Mouse (Mus musculus): ENCODE results near the gene Trpv5. TPM values are rescaled to one million over a fixed set of nuclear protein-coding genes. Genes with fewer than 3 reads are reported as not detected.

Trpv5 gene
- not detected for total RNA-seq (2022)

DNA sequence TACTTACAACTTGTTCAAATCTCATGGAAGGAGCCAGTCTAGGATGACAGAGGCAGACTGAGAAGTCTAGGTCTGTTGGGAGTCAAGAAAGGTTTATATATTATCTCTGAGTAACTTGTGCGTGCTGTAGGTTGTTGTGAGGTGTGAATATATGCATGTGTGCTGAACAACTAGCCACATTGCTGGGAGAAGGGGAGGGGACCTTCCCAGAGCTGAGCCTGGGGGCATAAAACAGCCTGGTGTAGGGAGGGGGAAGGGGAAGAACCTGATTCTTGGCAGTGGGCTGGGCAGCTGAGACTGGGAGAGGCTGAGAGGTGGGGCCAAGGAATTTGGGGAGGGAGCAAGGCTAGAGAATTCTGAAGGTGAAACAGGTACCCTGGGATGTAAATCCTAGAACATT is at the start of gene Trpv5:
Gene Trpv5 (minus strand): TSS at position 101 of the 400 bp plus-strand sequence.
- DNase-seq (ENCODE audit: low spot score): no peak

DNA sequence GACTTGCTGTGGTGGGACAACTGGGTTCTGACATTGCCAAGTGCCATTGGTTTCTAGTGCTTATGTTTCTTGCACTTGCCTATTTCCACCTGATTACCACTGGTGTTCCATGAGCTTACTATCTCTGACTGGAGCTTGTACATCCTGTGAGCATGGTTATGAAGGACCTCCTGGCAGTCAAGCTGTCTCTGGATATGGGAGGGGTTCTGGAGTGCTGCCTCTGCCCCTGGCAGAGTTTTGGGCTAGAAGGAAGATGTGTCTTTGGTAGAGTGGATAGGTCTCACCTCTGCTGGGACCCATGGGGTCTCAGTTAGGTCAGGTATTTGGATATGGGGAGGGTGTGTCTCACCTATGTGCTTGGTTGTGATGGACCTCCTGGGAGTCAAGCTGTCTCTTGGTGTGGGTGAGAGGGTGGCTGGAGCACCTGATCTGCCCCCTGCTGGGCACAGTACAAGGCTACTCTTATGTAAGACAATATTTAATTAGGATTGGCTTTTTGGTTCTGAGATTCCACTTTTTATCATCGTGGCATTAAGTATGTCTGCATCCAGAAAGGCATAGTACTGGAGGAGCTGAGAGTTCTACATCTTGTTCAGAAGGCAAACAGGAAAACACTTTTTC is 47.5 kb upstream of the Trpv5 start:
- DNase-seq (ENCODE audit: low spot score): no peak

DNA sequence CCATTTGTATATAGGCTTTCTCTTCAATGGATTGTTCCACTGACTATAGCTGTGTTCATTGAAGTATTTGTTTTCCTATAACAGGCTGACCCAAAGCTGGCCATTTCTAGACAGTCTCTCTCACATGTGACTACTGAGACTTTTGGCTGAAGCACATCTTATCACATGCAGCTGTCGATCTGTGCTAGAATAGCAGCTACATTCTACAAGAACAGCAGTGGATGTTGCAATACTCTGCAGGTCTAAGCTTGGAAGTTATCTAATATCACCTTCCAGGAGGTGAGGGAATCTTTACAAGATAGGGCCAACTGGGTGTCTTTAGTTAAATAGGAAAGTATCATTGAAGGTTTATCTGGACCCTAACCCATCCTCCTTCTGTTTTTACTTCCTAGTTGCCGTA is 40.9 kb upstream of the Trpv5 start:
- no peak for DNase-seq (ENCODE audit: low spot score)

GRCm38 (mm10) chr6:41710281-41710680 is 29.7 kb upstream of the Trpv5 start:
- DNase-seq (ENCODE audit: low spot score): no peak

- no peak for DNase-seq (ENCODE audit: low spot score)
Observed at GRCm38 (mm10) chr6:41706275-41706674, 25.7 kb upstream of the Trpv5 start.

DNA sequence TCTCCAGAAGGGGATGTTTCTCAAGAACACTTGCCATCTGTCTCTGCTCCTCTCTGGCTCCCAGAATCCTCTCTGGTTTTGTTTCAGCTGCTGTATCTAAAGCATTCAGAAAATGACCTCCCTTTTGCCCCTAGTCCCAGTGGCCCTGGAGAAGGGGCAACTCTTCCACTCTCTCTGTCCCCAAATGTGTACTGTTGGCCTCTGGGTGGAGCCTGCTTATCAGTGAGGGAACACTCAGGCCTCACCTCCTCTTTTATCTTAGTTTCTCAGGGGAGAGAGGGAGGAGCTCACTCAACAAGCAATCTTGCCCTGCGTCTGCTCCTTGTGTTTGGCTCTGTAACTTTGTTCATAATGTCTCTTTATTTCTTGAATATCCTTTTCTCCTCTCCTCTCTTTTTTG is 23.6 kb upstream of the Trpv5 start, which contains the start of gene Kel:
Gene Kel (minus strand): TSS at position 217 of the 400 bp plus-strand sequence.
- DNase-seq (ENCODE audit: low spot score): no peak

DNA sequence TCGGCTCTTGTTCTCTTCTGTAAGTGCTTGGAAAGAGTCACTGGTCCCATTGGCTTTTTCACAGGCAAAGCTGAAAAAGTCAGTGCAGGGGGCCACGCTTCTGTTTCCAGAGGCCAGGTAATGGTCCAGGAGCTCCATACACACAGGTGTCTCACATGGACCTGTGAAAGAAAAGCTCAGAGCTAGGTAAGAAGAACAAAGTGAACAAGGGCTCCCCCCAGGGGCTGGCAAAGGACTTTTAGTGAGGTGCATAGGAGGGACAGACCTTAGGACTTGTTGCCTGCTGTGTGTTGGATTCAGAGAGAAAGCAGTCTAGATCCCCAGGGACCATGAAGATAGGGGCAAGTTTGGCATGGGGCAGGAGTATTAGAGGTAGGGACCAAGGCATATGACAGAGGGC is 22.4 kb upstream of the Trpv5 start:
- DNase-seq (ENCODE audit: low spot score): no peak

DNA sequence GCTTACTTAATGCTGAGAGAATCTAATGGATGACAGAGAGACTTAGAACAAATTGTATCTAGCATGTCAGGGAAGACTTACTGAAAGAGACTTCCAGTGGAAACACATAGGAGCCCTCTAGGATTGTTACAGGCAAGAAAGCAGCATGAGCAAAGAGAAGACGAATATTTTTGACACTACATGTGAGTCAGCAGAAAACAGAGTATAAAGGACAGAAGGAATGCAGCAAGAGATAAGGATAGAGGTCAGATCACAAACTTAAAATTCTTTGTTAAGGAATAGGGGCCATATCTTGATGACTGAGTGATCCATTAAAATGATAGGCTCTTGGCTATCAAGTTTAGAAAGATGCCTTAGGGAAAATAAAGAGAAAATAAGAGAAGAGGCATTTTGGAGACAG is 20.7 kb upstream of the Trpv5 start:
- DNase-seq (ENCODE audit: low spot score): no peak

DNA sequence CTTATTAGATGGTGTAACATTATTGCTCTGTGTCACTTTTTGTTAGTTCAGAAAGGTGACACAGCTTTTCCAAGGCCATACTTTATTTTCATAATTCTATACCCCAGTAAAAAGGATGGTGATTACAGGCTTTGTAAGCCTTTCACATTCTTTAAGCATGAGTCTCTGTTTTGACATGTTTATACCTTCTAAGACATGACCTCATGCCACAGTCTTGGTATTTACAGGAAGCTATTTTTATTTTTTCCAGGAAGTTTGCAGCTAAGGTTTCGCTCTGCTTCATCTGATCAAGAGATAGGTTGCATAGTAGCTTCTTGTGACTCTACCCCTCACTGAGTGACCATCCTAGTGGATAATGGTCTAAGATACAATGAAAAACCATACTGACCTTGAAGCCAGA is 13.8 kb upstream of the Trpv5 start:
- no peak for DNase-seq (ENCODE audit: low spot score)

DNA sequence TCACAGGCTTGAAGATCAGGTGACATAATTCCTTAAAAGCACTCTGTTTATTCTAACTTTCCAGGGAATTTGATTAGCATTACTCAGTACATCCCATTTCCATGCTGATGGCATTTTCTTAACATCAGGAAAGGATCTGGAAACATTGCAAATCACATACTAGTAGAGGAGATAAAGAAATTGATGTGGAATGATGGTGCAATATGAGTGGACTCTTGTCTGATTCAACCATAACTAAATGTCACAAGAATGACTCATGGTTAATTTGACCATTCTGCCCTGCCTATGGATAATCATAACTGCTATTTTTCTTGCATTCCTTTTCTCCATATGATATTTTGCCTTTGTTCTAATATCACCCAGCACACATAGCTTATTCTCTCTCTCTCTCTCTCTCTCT is 11.6 kb upstream of the Trpv5 start:
- DNase-seq (ENCODE audit: low spot score): no peak

DNA sequence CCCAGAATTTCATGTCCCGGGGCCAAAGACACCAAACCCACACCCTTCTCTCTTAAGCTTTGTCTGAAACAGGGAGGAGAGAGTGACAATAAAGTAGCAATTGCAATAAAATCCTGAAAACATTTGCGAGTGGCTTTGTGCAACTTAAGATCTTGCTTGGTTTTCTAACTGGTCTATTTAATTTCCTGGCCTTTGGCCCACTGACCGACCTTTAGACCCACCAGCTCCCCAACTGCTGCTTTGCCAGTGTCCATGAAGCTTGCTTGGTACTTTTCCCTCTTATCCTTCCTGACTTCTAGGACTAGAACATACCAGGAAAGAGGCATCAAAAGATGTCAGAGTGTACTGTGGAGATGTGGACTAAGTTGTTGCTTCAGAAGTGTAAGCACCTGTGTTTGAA is 5.0 kb upstream of the Trpv5 start:
- no peak for DNase-seq (ENCODE audit: low spot score)

GRCm38 (mm10) chr6:41684911-41685310 is 4.3 kb upstream of the Trpv5 start:
- no peak for DNase-seq (ENCODE audit: low spot score)

GRCm38 (mm10) chr6:41684131-41684530 is 3.6 kb upstream of the Trpv5 start, which contains the start of gene Llcfc1:
TSS of gene Llcfc1 (plus strand) at chr6:41684431.
- DNase-seq (ENCODE audit: low spot score): no peak

GRCm38 (mm10) chr6:41681656-41682055 is 1.1 kb upstream of the Trpv5 start:
- DNase-seq (ENCODE audit: low spot score): no peak

DNA sequence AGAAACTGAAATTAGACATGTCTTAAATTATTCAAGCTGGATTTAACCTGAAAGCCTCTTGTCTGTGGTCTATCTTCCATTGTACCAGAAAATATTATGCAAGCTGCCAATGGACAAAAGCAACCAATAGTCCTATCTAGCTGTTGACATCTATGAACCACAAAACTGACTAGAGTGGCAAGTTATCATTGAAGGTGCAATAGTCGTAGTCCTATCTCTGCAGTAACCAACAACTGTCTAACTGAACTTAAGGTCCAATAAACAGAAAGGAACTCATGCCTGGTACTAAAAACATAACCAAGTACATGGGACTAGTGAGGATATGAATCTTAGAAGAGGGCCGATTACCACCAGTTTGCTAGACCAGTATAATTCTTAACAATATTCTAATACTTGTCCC is 4.0 kb downstream of the Trpv5 start:
- DNase-seq (ENCODE audit: low spot score): no peak

DNA sequence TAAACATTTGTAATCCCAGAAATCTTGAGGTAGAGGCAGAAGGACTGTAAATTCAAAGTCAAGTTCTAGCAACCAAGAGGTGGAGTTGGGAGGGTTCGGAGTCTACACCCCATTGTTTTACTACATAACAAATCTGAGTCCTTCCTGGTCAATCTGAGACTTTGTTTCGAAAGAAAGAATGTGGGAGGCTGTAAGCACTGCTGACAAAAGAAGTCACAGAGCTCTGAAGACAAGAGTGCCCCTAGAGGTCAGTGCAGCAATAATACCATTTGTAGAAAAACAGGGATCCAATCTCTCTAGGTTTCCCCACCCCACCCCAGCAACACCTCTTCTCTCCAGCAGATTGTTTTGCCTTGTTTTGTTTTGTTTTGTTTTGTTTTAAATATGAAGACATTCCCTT is 18.2 kb downstream of the Trpv5 start:
- no peak for DNase-seq (ENCODE audit: low spot score)

DNA sequence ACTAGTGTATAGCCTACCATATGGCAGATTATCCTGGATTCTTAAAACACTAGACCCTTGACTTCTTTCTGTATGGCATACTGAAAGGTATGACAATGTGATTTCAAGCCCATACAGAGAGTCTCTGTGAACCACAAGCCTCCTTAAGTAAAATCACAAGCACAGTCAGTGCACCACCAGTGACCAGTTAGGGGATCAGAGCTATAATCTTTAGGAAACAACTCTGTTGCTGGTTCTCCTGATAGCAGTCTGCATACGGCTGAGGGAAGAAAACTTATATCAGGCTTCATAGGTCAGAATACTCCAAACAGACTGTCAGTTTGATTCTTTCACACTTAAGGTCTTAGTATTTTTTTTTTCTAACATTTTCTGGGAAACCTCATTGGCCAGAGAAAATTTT is 22.1 kb downstream of the Trpv5 start:
- no peak for DNase-seq (ENCODE audit: low spot score)

GRCm38 (mm10) chr6:41654648-41655047 is 25.9 kb downstream of the Trpv5 start:
- no peak for DNase-seq (ENCODE audit: low spot score)

DNA sequence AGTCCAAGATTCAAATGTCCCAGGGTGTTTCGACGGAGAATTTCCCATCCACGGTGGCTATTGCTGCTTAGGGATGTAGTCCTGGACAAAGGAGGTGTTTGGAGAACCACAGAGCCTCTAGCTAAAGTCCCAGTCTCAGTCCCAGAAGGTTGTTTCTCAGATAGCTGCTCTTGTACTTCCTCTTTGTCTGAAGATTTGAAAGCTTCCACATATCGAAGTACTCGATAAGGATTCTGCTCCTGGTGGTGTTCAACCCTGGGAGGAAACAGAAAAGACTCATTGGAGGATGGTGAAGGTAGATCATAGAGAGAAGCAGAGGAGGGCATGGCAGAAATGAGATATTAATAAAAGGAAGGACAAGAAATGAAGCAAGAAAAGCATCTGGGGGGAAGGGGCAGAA is 27.4 kb downstream of the Trpv5 start:
- no peak for DNase-seq (ENCODE audit: low spot score)

GRCm38 (mm10) chr6:41646672-41647071 is 33.9 kb downstream of the Trpv5 start:
- DNase-seq (ENCODE audit: low spot score): no peak

- no peak for DNase-seq (ENCODE audit: low spot score)
Observed at GRCm38 (mm10) chr6:41646220-41646619, 34.3 kb downstream of the Trpv5 start.

- DNase-seq (ENCODE audit: low spot score): no peak
Observed at GRCm38 (mm10) chr6:41643227-41643626, 37.3 kb downstream of the Trpv5 start.

GRCm38 (mm10) chr6:41642765-41643164 is 37.8 kb downstream of the Trpv5 start:
- DNase-seq (ENCODE audit: low spot score): no peak

- no peak for DNase-seq (ENCODE audit: low spot score)
Observed at GRCm38 (mm10) chr6:41641173-41641866, 39.2 kb downstream of the Trpv5 start.

All from heart, adult 8-10 months (tissue).